Mouse (Mus musculus) thymus, adult 2 months (tissue): Measurements from ENCODE around the gene Bola2. TPM values are rescaled to one million over a fixed set of nuclear protein-coding genes. Genes with fewer than 3 reads are reported as not detected.

Experiments used
- DNase-seq: peaks from one replicate; pipeline ENCODE4 v3.0.0; 2021
- H3K27ac ChIP-seq: fragments of 200-500 bp; 2 replicates; pipeline ENCODE4 v1.5.1; 2012; ENCODE audit warnings: low read length, control low read depth; ENCODE audit not compliant: control insufficient read depth, insufficient read depth
- H3K27me3 ChIP-seq: fragments of 200-500 bp; 2 replicates; pipeline ENCODE4 v1.6.1; 2012; ENCODE audit warnings: mild to moderate bottlenecking, low read length, moderate library complexity, mixed read lengths; ENCODE audit not compliant: control insufficient read depth, insufficient read depth
- H3K36me3 ChIP-seq: fragments of 200-500 bp; 2 replicates; pipeline ENCODE4 v1.6.1; 2012; ENCODE audit warnings: mild to moderate bottlenecking, low read length, moderate library complexity; ENCODE audit not compliant: control insufficient read depth, insufficient read depth
- H3K4me1 ChIP-seq: fragments of 200-500 bp; replicated peaks from 2 replicates; pipeline ENCODE4 v1.6.1; 2012; ENCODE audit warnings: low read length; ENCODE audit not compliant: control insufficient read depth, insufficient read depth
- H3K4me3 ChIP-seq: fragments of 200-500 bp; 2 replicates; pipeline ENCODE4 v1.5.1; 2012; ENCODE audit warnings: mild to moderate bottlenecking, low read length, control low read depth, moderate library complexity; ENCODE audit not compliant: control insufficient read depth, insufficient read depth
- CTCF ChIP-seq: fragments of 200-500 bp; IDR thresholded peaks from 2 replicates; pipeline ENCODE4 v1.5.1; 2012; ENCODE audit warnings: mild to moderate bottlenecking, control low read depth, low read length, moderate library complexity, borderline replicate concordance; ENCODE audit not compliant: control insufficient read depth, poor library complexity, insufficient read depth; ENCODE audit errors: extremely low read depth
- POLR2A ChIP-seq: fragments of 200-500 bp; IDR thresholded peaks from 2 replicates; pipeline ENCODE4 v1.6.1; 2012; ENCODE audit warnings: mild to moderate bottlenecking, low read length, control low read depth, moderate library complexity; ENCODE audit not compliant: control insufficient read depth, poor library complexity, insufficient read depth; ENCODE audit errors: extremely low read depth
- WGBS: fragments of 180-500 bp; shearing (Covaris S2); methylation state at CpG from one replicate; pipeline ENCODE4 v1.1.7; 2018; 5-methylcytosine and 5-hydroxymethylcytosine counted together
- polyA plus RNA-seq: library from polyadenylated mRNA; depleted of rRNA; stranded (reverse); fragments of >200 nt; gene quantifications from 2 replicates; pipeline ENCODE4 v1.2.3, GENCODE M21; 2012

The Bola2 gene
- polyA plus RNA-seq, 1 experiment, result 51.3 TPM

- H3K27ac ChIP-seq, result no peak overlapping the region
- H3K36me3 ChIP-seq, result no peaks in the 10 kb centered on the region
- H3K27me3 ChIP-seq, result no peaks in the 10 kb centered on the region
- WGBS, result 96% methylated on average over 26 of the region's 26 CpGs
- H3K4me3 ChIP-seq, result no peak overlapping the region
- TF ChIP-seq POLR2A, result no peak
- TF ChIP-seq CTCF, result no peak
- peaks cover 15% of the 10 kb centered on the region for H3K4me1 ChIP-seq
- no peak for DNase-seq
These were observed 2.8 kb upstream of the Bola2 start for GRCm38 (mm10) chr7:126692426-126692825.

GRCm38 (mm10) chr7:126693256-126693655 is 1.9 kb upstream of the Bola2 start:
- H3K4me1 ChIP-seq, result peaks cover 17% of the 10 kb centered on the region
- no peaks in the 10 kb centered on the region for H3K27me3 ChIP-seq
- WGBS, result 11% methylated on average over 3 of the region's 3 CpGs
- no peak for TF ChIP-seq POLR2A
- no peak for TF ChIP-seq CTCF
- H3K27ac ChIP-seq, result no peak overlapping the region
- no peaks in the 10 kb centered on the region for H3K36me3 ChIP-seq
- peak; percentile 89 for DNase-seq
- no peak overlapping the region for H3K4me3 ChIP-seq

- Histone ChIP-seq H3K27me3 (no peaks in the 10 kb centered on the region), H3K4me3 (no peak overlapping the region), H3K4me1 (peaks cover 17% of the 10 kb centered on the region), H3K36me3 (peaks cover 1% of the 10 kb centered on the region; the same call in 1 of the 2 replicates), H3K27ac (no peak overlapping the region)
- no peak for DNase-seq
- WGBS, result 90% methylated on average over 7 of the region's 7 CpGs
- TF ChIP-seq CTCF (no peak), POLR2A (no peak)
These were observed 1.4 kb upstream of the Bola2 start for GRCm38 (mm10) chr7:126693781-126694180.

DNA sequence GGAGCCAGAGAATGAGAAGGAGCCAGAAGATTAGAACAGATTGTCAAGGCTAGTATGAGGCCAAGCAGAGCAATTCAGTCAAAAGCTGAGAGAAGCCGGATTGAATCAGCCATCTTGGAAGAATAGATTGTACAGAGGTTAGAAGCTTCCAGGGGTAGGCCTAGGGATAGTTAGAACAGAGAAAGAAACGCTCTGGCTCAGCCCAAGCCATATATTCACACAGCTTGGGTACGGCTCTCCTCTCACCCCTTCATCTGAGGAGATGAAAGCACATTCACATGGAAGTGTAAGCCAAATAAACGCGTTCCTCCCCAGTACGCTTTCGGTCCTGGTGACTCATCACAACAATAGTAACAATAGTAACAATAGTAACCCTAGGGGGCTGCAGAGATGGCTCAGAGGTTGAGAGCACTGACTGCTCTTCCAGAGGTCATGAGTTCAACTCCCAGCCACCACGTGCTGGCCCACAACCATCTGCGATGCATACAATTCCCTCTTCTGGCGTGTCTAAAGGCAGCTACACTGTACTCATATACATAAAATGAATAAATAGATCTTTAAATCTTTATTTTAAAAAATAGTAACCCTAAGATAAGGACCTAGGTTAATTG is 655 bp upstream of the Bola2 start:
- H3K27ac ChIP-seq, result no peak overlapping the region
- TF ChIP-seq POLR2A (no peak), CTCF (no peak)
- H3K4me3 ChIP-seq, result no peak overlapping the region
- H3K27me3 ChIP-seq, result no peaks in the 10 kb centered on the region
- DNase-seq, result no peak
- WGBS, result 85% methylated on average over 10 of the region's 10 CpGs
- peaks cover 9% of the 10 kb centered on the region for H3K36me3 ChIP-seq
- H3K4me1 ChIP-seq, result peaks cover 17% of the 10 kb centered on the region

- peak within 1 kb of the TSS; percentile 81 for H3K27ac ChIP-seq
- H3K4me1 ChIP-seq, result peaks cover 27% of the 10 kb centered on the region
- H3K27me3 ChIP-seq, result no peaks in the 10 kb centered on the region
- H3K36me3 ChIP-seq, result peaks cover 21% of the 10 kb centered on the region
- WGBS, result under 1% methylated on average over 40 of the region's 40 CpGs
- peak within 1 kb of the TSS; percentile 93 for H3K4me3 ChIP-seq
- DNase-seq, result peak; percentile 89
- TF ChIP-seq POLR2A (peak; percentile 62), CTCF (peak; percentile 93; the same call in 1 of the 2 replicates)
These were observed 518 bp downstream of the Bola2 start, which contains the start of gene Slx1b for GRCm38 (mm10) chr7:126695631-126696207. Slx1b (minus strand) TSS chr7:126695784.

DNA sequence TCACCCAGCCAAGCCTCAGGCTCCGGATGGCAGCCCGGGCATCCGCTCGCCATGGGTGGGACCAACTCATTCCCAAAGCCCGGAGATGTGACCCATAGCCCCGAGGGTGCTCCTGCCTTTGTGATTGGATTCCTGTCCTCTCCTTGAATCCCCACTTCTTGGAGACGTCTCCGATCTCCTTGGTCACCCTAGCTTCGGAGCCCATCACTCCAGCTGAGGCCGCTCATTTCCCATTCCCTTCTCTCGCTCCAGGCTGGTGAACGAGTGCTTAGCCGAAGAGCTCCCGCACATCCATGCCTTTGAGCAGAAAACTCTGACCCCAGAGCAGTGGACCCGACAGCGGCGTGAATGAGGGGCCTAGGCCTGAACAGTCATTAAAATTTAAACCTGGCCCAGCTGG is 1.1 kb downstream of the Bola2 start:
- TF ChIP-seq POLR2A (no peak), CTCF (no peak)
- Histone ChIP-seq H3K27ac (peak overlapping the region; percentile 10; the same call in 1 of the 2 replicates), H3K4me3 (peak overlapping the region; percentile 93), H3K36me3 (peaks cover 26% of the 10 kb centered on the region), H3K27me3 (no peaks in the 10 kb centered on the region), H3K4me1 (peaks cover 31% of the 10 kb centered on the region)
- WGBS, result 9% methylated on average over 17 of the region's 17 CpGs
- DNase-seq, result peak; percentile 16
